Mouse (Mus musculus): ENCODE results near the gene Wdfy3.
"Not testable (repeated sequence)": the region's sequence is repeated elsewhere in the genome, so short reads cannot be mapped to it uniquely, and the experiment has no call there.

Wdfy3 gene

GRCm38 (mm10) chr5:102013781-102014180 lies 55.9 kb downstream of the Wdfy3 start:
- in situ Hi-C loops (cut with MboI; ENCODE audit: low pct_unique_long_range_greater_than_20kb in 1 of 2, low sequenced_read_pairs in 2 of 2, unreplicated experiment in 1 of 2) = no loop called here

GRCm38 (mm10) chr5:102010961-102011360 lies 58.8 kb downstream of the Wdfy3 start:
- in situ Hi-C loops (cut with MboI; ENCODE audit: low pct_unique_long_range_greater_than_20kb in 1 of 2, low sequenced_read_pairs in 2 of 2, unreplicated experiment in 1 of 2) = no loop called here

- in situ Hi-C loops (cut with MboI; ENCODE audit: low pct_unique_long_range_greater_than_20kb in 1 of 2, low sequenced_read_pairs in 2 of 2, unreplicated experiment in 1 of 2) = loop anchor here in 1 of 2 experiments (10.0 kb wide), 1 partner anchor 55 kb away; the partner anchor contains the start of gene Wdfy3
Measured at GRCm38 (mm10) chr5:102009606-102010005, 60.1 kb downstream of the Wdfy3 start.

GRCm38 (mm10) chr5:102008712-102009111 lies 61.0 kb downstream of the Wdfy3 start:
- in situ Hi-C loops (cut with MboI; ENCODE audit: low pct_unique_long_range_greater_than_20kb in 1 of 2, low sequenced_read_pairs in 2 of 2, unreplicated experiment in 1 of 2) = loop anchor here in 1 of 2 experiments (10.0 kb wide), 1 partner anchor 56 kb away; the partner anchor contains the start of gene Wdfy3

- in situ Hi-C loops (cut with MboI; ENCODE audit: low pct_unique_long_range_greater_than_20kb in 1 of 2, low sequenced_read_pairs in 2 of 2, unreplicated experiment in 1 of 2) = loop anchor here in 1 of 2 experiments (10.0 kb wide), 1 partner anchor 58 kb away; the partner anchor contains the start of gene Wdfy3
Measured at GRCm38 (mm10) chr5:102006218-102006941, 63.3 kb downstream of the Wdfy3 start.

- in situ Hi-C loops (cut with MboI; ENCODE audit: low pct_unique_long_range_greater_than_20kb in 1 of 2, low sequenced_read_pairs in 2 of 2, unreplicated experiment in 1 of 2) = loop anchor here in 1 of 2 experiments (10.0 kb wide), 1 partner anchor 61 kb away; the partner anchor contains the start of gene Wdfy3
Measured at GRCm38 (mm10) chr5:102003371-102003770, 66.3 kb downstream of the Wdfy3 start.

GRCm38 (mm10) chr5:102001026-102001425 lies 68.7 kb downstream of the Wdfy3 start:
- in situ Hi-C loops (cut with MboI; ENCODE audit: low pct_unique_long_range_greater_than_20kb in 1 of 2, low sequenced_read_pairs in 2 of 2, unreplicated experiment in 1 of 2) = loop anchor here in 1 of 2 experiments (10.0 kb wide), 1 partner anchor 64 kb away; the partner anchor contains the start of gene Wdfy3

- in situ Hi-C loops (cut with MboI; ENCODE audit: low pct_unique_long_range_greater_than_20kb in 1 of 2, low sequenced_read_pairs in 2 of 2, unreplicated experiment in 1 of 2) = no loop called here
Measured at GRCm38 (mm10) chr5:101998971-101999370, 70.8 kb downstream of the Wdfy3 start.

GRCm38 (mm10) chr5:101996036-101996735 lies 73.5 kb downstream of the Wdfy3 start:
- in situ Hi-C loops (cut with MboI; ENCODE audit: low pct_unique_long_range_greater_than_20kb in 1 of 2, low sequenced_read_pairs in 2 of 2, unreplicated experiment in 1 of 2) = no loop called here

GRCm38 (mm10) chr5:101995451-101995995 lies 74.2 kb downstream of the Wdfy3 start:
- in situ Hi-C loops (cut with MboI; ENCODE audit: low pct_unique_long_range_greater_than_20kb in 1 of 2, low sequenced_read_pairs in 2 of 2, unreplicated experiment in 1 of 2) = no loop called here

- in situ Hi-C loops (cut with MboI; ENCODE audit: low pct_unique_long_range_greater_than_20kb in 1 of 2, low sequenced_read_pairs in 2 of 2, unreplicated experiment in 1 of 2) = loop anchor here in 1 of 2 experiments (5.0 kb wide), 1 partner anchor 73 kb away; the partner anchor contains the start of gene Wdfy3
Measured at GRCm38 (mm10) chr5:101993996-101994395, 75.7 kb downstream of the Wdfy3 start.

- in situ Hi-C loops (cut with MboI; ENCODE audit: low pct_unique_long_range_greater_than_20kb in 1 of 2, low sequenced_read_pairs in 2 of 2, unreplicated experiment in 1 of 2) = loop anchor here in 1 of 2 experiments (5.0 kb wide), 1 partner anchor 74 kb away; the partner anchor contains the start of gene Wdfy3
Measured at GRCm38 (mm10) chr5:101992969-101993670, 76.6 kb downstream of the Wdfy3 start.

- in situ Hi-C loops (cut with MboI; ENCODE audit: low pct_unique_long_range_greater_than_20kb in 1 of 2, low sequenced_read_pairs in 2 of 2, unreplicated experiment in 1 of 2) = loop anchor here in 1 of 2 experiments (5.0 kb wide), 1 partner anchor 77 kb away; the partner anchor contains the start of gene Wdfy3
Measured at GRCm38 (mm10) chr5:101990298-101990845, 79.3 kb downstream of the Wdfy3 start.

- in situ Hi-C loops (cut with MboI; ENCODE audit: low pct_unique_long_range_greater_than_20kb in 1 of 2, low sequenced_read_pairs in 2 of 2, unreplicated experiment in 1 of 2) = loop anchor here in 1 of 2 experiments (5.0 kb wide), 1 partner anchor 89 kb away; no protein-coding TSS in a partner anchor
Measured at GRCm38 (mm10) chr5:101988476-101988875, 81.2 kb downstream of the Wdfy3 start.

GRCm38 (mm10) chr5:101986694-101987093 lies 83.0 kb downstream of the Wdfy3 start:
- in situ Hi-C loops (cut with MboI; ENCODE audit: low pct_unique_long_range_greater_than_20kb in 1 of 2, low sequenced_read_pairs in 2 of 2, unreplicated experiment in 1 of 2) = loop anchor here in 1 of 2 experiments (5.0 kb wide), 1 partner anchor 91 kb away; no protein-coding TSS in a partner anchor

- in situ Hi-C loops (cut with MboI; ENCODE audit: low pct_unique_long_range_greater_than_20kb in 1 of 2, low sequenced_read_pairs in 2 of 2, unreplicated experiment in 1 of 2) = no loop called here
Measured at GRCm38 (mm10) chr5:101982239-101982638, 87.5 kb downstream of the Wdfy3 start.

GRCm38 (mm10) chr5:101979594-101979993 lies 90.1 kb downstream of the Wdfy3 start:
- in situ Hi-C loops (cut with MboI; ENCODE audit: low pct_unique_long_range_greater_than_20kb in 1 of 2, low sequenced_read_pairs in 2 of 2, unreplicated experiment in 1 of 2) = no loop called here

GRCm38 (mm10) chr5:101972594-101972993 lies 97.1 kb downstream of the Wdfy3 start:
- in situ Hi-C loops (cut with MboI; ENCODE audit: low pct_unique_long_range_greater_than_20kb in 1 of 2, low sequenced_read_pairs in 2 of 2, unreplicated experiment in 1 of 2) = not testable (repeated sequence)

All from mouse embryonic stem cell (cell line).